Mouse (Mus musculus) erythroblast, embryonic 14.5 days (primary cell): ENCODE measurements around the gene Calr.

Experiments
- GATA1 ChIP-seq: IDR thresholded peaks from 2 replicates; pipeline ENCODE4 v1.6.1; 2012; ENCODE audit warnings: low read length, inconsistent platforms, mixed read lengths
- TAL1 ChIP-seq: IDR thresholded peaks from 3 replicates; pipeline ENCODE4 v1.6.1; 2012; ENCODE audit warnings: low read length, inconsistent platforms, mixed read lengths

- no peak for TF ChIP-seq GATA1
- no peak for TF ChIP-seq TAL1
Measured at GRCm38 (mm10) chr8:84809109-84809940, 37.4 kb downstream of the Calr start.
